Mouse (Mus musculus): ENCODE data around the gene Aldh1a2. TPM values are rescaled to one million over a fixed set of nuclear protein-coding genes. Genes with fewer than 3 reads are reported as not detected.

Aldh1a2 gene
- polyA plus RNA-seq, 1 experiment from 2014 or later, result 0.63 TPM

GRCm38 (mm10) chr9:71303594-71303993, 88.0 kb downstream of the Aldh1a2 start:
- no peak for ATAC-seq
- WGBS (ENCODE audit: insufficient replicate concordance), result 40% methylated on average over 2 of the region's 2 CpGs
- TF ChIP-seq EP300 (IDR thresholded peaks at IDR 0.05; ENCODE audit: low read depth), result no peak
- TF ChIP-seq CTCF (IDR thresholded peaks at IDR 0.05; ENCODE audit: low read depth), result peak; percentile 41; the same call in 1 of the 2 replicates
- Histone ChIP-seq H3K4me1 (ENCODE audit: insufficient read depth) (no peaks in the 10 kb centered on the region), H3K27me3 (ENCODE audit: insufficient read depth, low read length) (no peaks in the 10 kb centered on the region), H3K4me3 (ENCODE audit: low read depth, low read length) (no peak overlapping the region), H3K9ac (replicated peaks) (no peak overlapping the region), H3K4me2 (ENCODE audit: low read depth, low read length) (no peak overlapping the region), H3K36me3 (replicated peaks; ENCODE audit: insufficient read depth, low read length) (no peaks in the 10 kb centered on the region), H3K9me3 (ENCODE audit: low read length) (no peaks in the 10 kb centered on the region), H3K27ac (ENCODE audit: low read depth) (no peak overlapping the region)
- DNase-seq, result peak; percentile 27

GRCm38 (mm10) chr9:71307106-71307789, 91.7 kb downstream of the Aldh1a2 start:
- Histone ChIP-seq H3K9me3 (ENCODE audit: low read length) (no peaks in the 10 kb centered on the region), H3K27me3 (ENCODE audit: insufficient read depth, low read length) (no peaks in the 10 kb centered on the region), H3K36me3 (replicated peaks; ENCODE audit: insufficient read depth, low read length) (no peaks in the 10 kb centered on the region), H3K27ac (ENCODE audit: low read depth) (no peak overlapping the region), H3K9ac (replicated peaks) (no peak overlapping the region), H3K4me1 (ENCODE audit: insufficient read depth) (no peaks in the 10 kb centered on the region), H3K4me3 (ENCODE audit: low read depth, low read length) (no peak overlapping the region), H3K4me2 (ENCODE audit: low read depth, low read length) (no peak overlapping the region)
- TF ChIP-seq EP300 (IDR thresholded peaks at IDR 0.05; ENCODE audit: low read depth), result no peak
- TF ChIP-seq CTCF (IDR thresholded peaks at IDR 0.05; ENCODE audit: low read depth), result no peak
- DNase-seq (no peak), ATAC-seq (no peak)
- WGBS (ENCODE audit: insufficient replicate concordance), result 78% methylated on average over 9 of the region's 9 CpGs

- Histone ChIP-seq H3K36me3 (replicated peaks; ENCODE audit: insufficient read depth, low read length) (no peaks in the 10 kb centered on the region), H3K4me1 (ENCODE audit: insufficient read depth) (0 out of 2 replicates have a peak, but pooled peaks cover 5% of the 10 kb centered on the region), H3K4me3 (ENCODE audit: low read depth, low read length) (no peak overlapping the region), H3K9ac (replicated peaks) (no peak overlapping the region), H3K27me3 (ENCODE audit: insufficient read depth, low read length) (no peaks in the 10 kb centered on the region), H3K4me2 (ENCODE audit: low read depth, low read length) (no peak overlapping the region), H3K27ac (ENCODE audit: low read depth) (no peak overlapping the region), H3K9me3 (ENCODE audit: low read length) (no peaks in the 10 kb centered on the region)
- DNase-seq (no peak), ATAC-seq (no peak)
- TF ChIP-seq CTCF (IDR thresholded peaks at IDR 0.05; ENCODE audit: low read depth) (peak; percentile 41), EP300 (IDR thresholded peaks at IDR 0.05; ENCODE audit: low read depth) (no peak)
- 65% methylated on average over 3 of the region's 3 CpGs for WGBS (ENCODE audit: insufficient replicate concordance)
Measured at GRCm38 (mm10) chr9:71315960-71316359, 100.4 kb downstream of the Aldh1a2 start.

- no peaks in the 10 kb centered on the region for H3K27me3 ChIP-seq (ENCODE audit: insufficient read depth, low read length)
- peak overlapping the region; percentile 61 for H3K27ac ChIP-seq (ENCODE audit: low read depth)
- WGBS (ENCODE audit: insufficient replicate concordance), result 61% methylated on average over 11 of the region's 11 CpGs
- H3K4me1 ChIP-seq (ENCODE audit: insufficient read depth), result 0 out of 2 replicates have a peak, but pooled peaks cover 5% of the 10 kb centered on the region
- H3K9me3 ChIP-seq (ENCODE audit: low read length), result no peaks in the 10 kb centered on the region
- H3K9ac ChIP-seq (replicated peaks), result no peak overlapping the region
- no peaks in the 10 kb centered on the region for H3K36me3 ChIP-seq (replicated peaks; ENCODE audit: insufficient read depth, low read length)
- ATAC-seq, result peak; percentile 95
- peak; percentile 57 for DNase-seq
- no peak overlapping the region for H3K4me2 ChIP-seq (ENCODE audit: low read depth, low read length)
- no peak overlapping the region for H3K4me3 ChIP-seq (ENCODE audit: low read depth, low read length)
- TF ChIP-seq CTCF (IDR thresholded peaks at IDR 0.05; ENCODE audit: low read depth) (no peak), EP300 (IDR thresholded peaks at IDR 0.05; ENCODE audit: low read depth) (no peak)
Measured at GRCm38 (mm10) chr9:71317096-71317920, 101.7 kb downstream of the Aldh1a2 start.

- DNase-seq, result no peak
- H3K36me3 ChIP-seq (replicated peaks; ENCODE audit: insufficient read depth, low read length), result no peaks in the 10 kb centered on the region
- TF ChIP-seq CTCF (IDR thresholded peaks at IDR 0.05; ENCODE audit: low read depth) (no peak), EP300 (IDR thresholded peaks at IDR 0.05; ENCODE audit: low read depth) (no peak)
- no peak overlapping the region for H3K27ac ChIP-seq (ENCODE audit: low read depth)
- ATAC-seq, result no peak
- no peak overlapping the region for H3K4me3 ChIP-seq (ENCODE audit: low read depth, low read length)
- H3K27me3 ChIP-seq (ENCODE audit: insufficient read depth, low read length), result no peaks in the 10 kb centered on the region
- H3K9ac ChIP-seq (replicated peaks), result no peak overlapping the region
- H3K4me2 ChIP-seq (ENCODE audit: low read depth, low read length), result no peak overlapping the region
- WGBS (ENCODE audit: insufficient replicate concordance), result 72% methylated on average over 3 of the region's 3 CpGs
- no peaks in the 10 kb centered on the region for H3K9me3 ChIP-seq (ENCODE audit: low read length)
- H3K4me1 ChIP-seq (ENCODE audit: insufficient read depth), result 0 out of 2 replicates have a peak, but pooled peaks cover 5% of the 10 kb centered on the region
Measured at GRCm38 (mm10) chr9:71317921-71318241, 102.3 kb downstream of the Aldh1a2 start.

- H3K27ac ChIP-seq (ENCODE audit: low read depth), result no peak overlapping the region
- H3K9ac ChIP-seq (replicated peaks), result no peak overlapping the region
- no peak overlapping the region for H3K4me2 ChIP-seq (ENCODE audit: low read depth, low read length)
- H3K27me3 ChIP-seq (ENCODE audit: insufficient read depth, low read length), result no peaks in the 10 kb centered on the region
- no peak for DNase-seq
- TF ChIP-seq EP300 (IDR thresholded peaks at IDR 0.05; ENCODE audit: low read depth) (no peak), CTCF (IDR thresholded peaks at IDR 0.05; ENCODE audit: low read depth) (no peak)
- 90% methylated on average over 5 of the region's 5 CpGs for WGBS (ENCODE audit: insufficient replicate concordance)
- H3K4me1 ChIP-seq (ENCODE audit: insufficient read depth), result 0 out of 2 replicates have a peak, but pooled peaks cover 5% of the 10 kb centered on the region
- H3K36me3 ChIP-seq (replicated peaks; ENCODE audit: insufficient read depth, low read length), result no peaks in the 10 kb centered on the region
- no peak for ATAC-seq
- H3K9me3 ChIP-seq (ENCODE audit: low read length), result no peaks in the 10 kb centered on the region
- H3K4me3 ChIP-seq (ENCODE audit: low read depth, low read length), result no peak overlapping the region
Measured at GRCm38 (mm10) chr9:71319776-71320175, 104.2 kb downstream of the Aldh1a2 start.
